Mouse (Mus musculus): ENCODE results near the gene Deup1. TPM values are rescaled to one million over a fixed set of nuclear protein-coding genes. Genes with fewer than 3 reads are reported as not detected.

The Deup1 gene
- polyA plus RNA-seq, 1 experiment from 2014 or later: 0.33 TPM

Other genes with a start within 250 kb of the Deup1 start
- gene Smco4, start 134.5 kb downstream of the Deup1 start, polyA plus RNA-seq (2015; fragmentation: Nextera tagmentation; extraction: Ambion mirVana): 3.9 and 4.8 TPM in 2 replicates
- gene Slc36a4, start 81.8 kb upstream of the Deup1 start, polyA plus RNA-seq (2015; fragmentation: Nextera tagmentation; extraction: Ambion mirVana): 17.5 and 19.2 TPM in 2 replicates
- gene Mtnr1b, start 246.6 kb upstream of the Deup1 start, polyA plus RNA-seq (2015; fragmentation: Nextera tagmentation; extraction: Ambion mirVana): not detected in 2 replicates

Measured in limb, embryonic 15.5 days (tissue).